Mouse (Mus musculus): ENCODE data around the gene Zfp746. TPM values are rescaled to one million over a fixed set of nuclear protein-coding genes. Genes with fewer than 3 reads are reported as not detected.
"Not testable (repeated sequence)": the region's sequence is repeated elsewhere in the genome, so short reads cannot be mapped to it uniquely, and the experiment has no call there.

Gene Zfp746
- polyA plus RNA-seq (2016; fragmentation: Nextera tagmentation; extraction: Ambion mirVana), result 33.6 and 33.9 TPM in 2 replicates

- peak within 1 kb of the TSS; percentile 98 for H3K9ac ChIP-seq
- ATAC-seq (ENCODE audit: insufficient number of reproducible peaks, insufficient read depth, low FRiP score, low TSS enrichment), result peak; percentile 94
- H3K4me2 ChIP-seq (replicated peaks), result peak within 1 kb of the TSS; percentile 58
- H3K4me3 ChIP-seq, result peak within 1 kb of the TSS; percentile 90
- H3K36me3 ChIP-seq, result peaks cover 23% of the 10 kb centered on the region
- peak within 1 kb of the TSS; percentile 93 for H3K27ac ChIP-seq
- under 1% methylated on average over 53 of the region's 53 CpGs for WGBS
- H3K9me3 ChIP-seq, result no peaks in the 10 kb centered on the region
- peaks cover 10% of the 10 kb centered on the region for H3K4me1 ChIP-seq
- no peaks in the 10 kb centered on the region for H3K27me3 ChIP-seq
Measured at GRCm38 (mm10) chr6:48086471-48086878, at the start of gene Zfp746. TSS of gene Zfp746 (minus strand) at chr6:48086593.

- not testable (repeated sequence) for H3K9me3 ChIP-seq; H3K36me3 ChIP-seq; H3K4me1 ChIP-seq; H3K27me3 ChIP-seq; H3K4me3 ChIP-seq; H3K4me2 ChIP-seq (replicated peaks); H3K27ac ChIP-seq; H3K9ac ChIP-seq; ATAC-seq (ENCODE audit: insufficient number of reproducible peaks, insufficient read depth, low FRiP score, low TSS enrichment)
- WGBS, result 77% methylated on average over 4 of the region's 4 CpGs
Measured at GRCm38 (mm10) chr6:48121092-48121491, 34.7 kb upstream of the Zfp746 start.

- Histone ChIP-seq H3K9ac (no peak overlapping the region), H3K4me3 (no peak overlapping the region), H3K4me2 (replicated peaks) (no peak overlapping the region), H3K36me3 (no peaks in the 10 kb centered on the region), H3K9me3 (no peaks in the 10 kb centered on the region), H3K27me3 (no peaks in the 10 kb centered on the region), H3K4me1 (no peaks in the 10 kb centered on the region), H3K27ac (no peak overlapping the region)
- 79% methylated on average over 3 of the region's 3 CpGs for WGBS
- ATAC-seq (ENCODE audit: insufficient number of reproducible peaks, insufficient read depth, low FRiP score, low TSS enrichment), result no peak
Measured at GRCm38 (mm10) chr6:48116036-48116435, 29.6 kb upstream of the Zfp746 start.

- ATAC-seq (ENCODE audit: insufficient number of reproducible peaks, insufficient read depth, low FRiP score, low TSS enrichment), result no peak
- H3K4me3 ChIP-seq, result peak overlapping the region; percentile 90
- peaks cover 10% of the 10 kb centered on the region for H3K4me1 ChIP-seq
- peak overlapping the region; percentile 58 for H3K4me2 ChIP-seq (replicated peaks)
- H3K27ac ChIP-seq, result no peak overlapping the region
- H3K27me3 ChIP-seq, result no peaks in the 10 kb centered on the region
- no peaks in the 10 kb centered on the region for H3K9me3 ChIP-seq
- 36% methylated on average over 14 of the region's 14 CpGs for WGBS
- H3K36me3 ChIP-seq, result peaks cover 16% of the 10 kb centered on the region
- H3K9ac ChIP-seq, result no peak overlapping the region
Measured at GRCm38 (mm10) chr6:48086957-48087715, 743 bp upstream of the Zfp746 start.

- H3K4me2 ChIP-seq (replicated peaks), result peak overlapping the region; percentile 58
- peaks cover 10% of the 10 kb centered on the region for H3K4me1 ChIP-seq
- H3K9me3 ChIP-seq, result no peaks in the 10 kb centered on the region
- H3K4me3 ChIP-seq, result peak overlapping the region; percentile 90
- H3K27me3 ChIP-seq, result no peaks in the 10 kb centered on the region
- 2% methylated on average over 72 of the region's 72 CpGs for WGBS
- peak overlapping the region; percentile 93 for H3K27ac ChIP-seq
- ATAC-seq (ENCODE audit: insufficient number of reproducible peaks, insufficient read depth, low FRiP score, low TSS enrichment), result peak; percentile 82
- peak overlapping the region; percentile 98 for H3K9ac ChIP-seq
- H3K36me3 ChIP-seq, result peaks cover 30% of the 10 kb centered on the region
Measured at GRCm38 (mm10) chr6:48085521-48086404, 630 bp downstream of the Zfp746 start.

GRCm38 (mm10) chr6:48083733-48084191, 2.6 kb downstream of the Zfp746 start:
- no peak overlapping the region for H3K4me2 ChIP-seq (replicated peaks)
- H3K27me3 ChIP-seq, result no peaks in the 10 kb centered on the region
- no peak for ATAC-seq (ENCODE audit: insufficient number of reproducible peaks, insufficient read depth, low FRiP score, low TSS enrichment)
- no peak overlapping the region for H3K27ac ChIP-seq
- H3K4me1 ChIP-seq, result peaks cover 10% of the 10 kb centered on the region
- H3K4me3 ChIP-seq, result no peak overlapping the region
- no peak overlapping the region for H3K9ac ChIP-seq
- no peaks in the 10 kb centered on the region for H3K9me3 ChIP-seq
- peaks cover 49% of the 10 kb centered on the region for H3K36me3 ChIP-seq
- 94% methylated on average over 6 of the region's 6 CpGs for WGBS

- Histone ChIP-seq H3K27ac (no peak overlapping the region), H3K4me1 (peaks cover 10% of the 10 kb centered on the region), H3K4me2 (replicated peaks) (no peak overlapping the region), H3K9me3 (no peaks in the 10 kb centered on the region), H3K4me3 (no peak overlapping the region), H3K36me3 (peaks cover 67% of the 10 kb centered on the region), H3K27me3 (no peaks in the 10 kb centered on the region), H3K9ac (no peak overlapping the region)
- 98% methylated on average over 3 of the region's 3 CpGs for WGBS
- ATAC-seq (ENCODE audit: insufficient number of reproducible peaks, insufficient read depth, low FRiP score, low TSS enrichment), result no peak
Measured at GRCm38 (mm10) chr6:48081952-48082351, 4.4 kb downstream of the Zfp746 start.

- peaks cover 73% of the 10 kb centered on the region for H3K36me3 ChIP-seq
- ATAC-seq (ENCODE audit: insufficient number of reproducible peaks, insufficient read depth, low FRiP score, low TSS enrichment), result no peak
- no peak overlapping the region for H3K27ac ChIP-seq
- no peaks in the 10 kb centered on the region for H3K9me3 ChIP-seq
- H3K27me3 ChIP-seq, result no peaks in the 10 kb centered on the region
- no peak overlapping the region for H3K4me2 ChIP-seq (replicated peaks)
- no peak overlapping the region for H3K4me3 ChIP-seq
- WGBS, result 93% methylated on average over 5 of the region's 5 CpGs
- H3K4me1 ChIP-seq, result peaks cover 10% of the 10 kb centered on the region
- no peak overlapping the region for H3K9ac ChIP-seq
Measured at GRCm38 (mm10) chr6:48081021-48081420, 5.4 kb downstream of the Zfp746 start.

GRCm38 (mm10) chr6:48073316-48073715, 13.1 kb downstream of the Zfp746 start:
- no peak overlapping the region for H3K4me2 ChIP-seq (replicated peaks)
- H3K9ac ChIP-seq, result no peak overlapping the region
- no peak overlapping the region for H3K4me3 ChIP-seq
- H3K27ac ChIP-seq, result peak overlapping the region; percentile 30; the same call in 1 of the 2 replicates
- no peak for ATAC-seq (ENCODE audit: insufficient number of reproducible peaks, insufficient read depth, low FRiP score, low TSS enrichment)
- no peaks in the 10 kb centered on the region for H3K9me3 ChIP-seq
- H3K4me1 ChIP-seq, result no peaks in the 10 kb centered on the region
- H3K27me3 ChIP-seq, result no peaks in the 10 kb centered on the region
- H3K36me3 ChIP-seq, result peaks cover 51% of the 10 kb centered on the region
- WGBS, result 61% methylated on average over 5 of the region's 5 CpGs

GRCm38 (mm10) chr6:48067492-48067891, 18.9 kb downstream of the Zfp746 start:
- WGBS, result 90% methylated on average over 3 of the region's 3 CpGs
- Histone ChIP-seq H3K9ac (no peak overlapping the region), H3K4me1 (no peaks in the 10 kb centered on the region), H3K4me3 (no peak overlapping the region), H3K27ac (no peak overlapping the region), H3K4me2 (replicated peaks) (no peak overlapping the region), H3K9me3 (no peaks in the 10 kb centered on the region), H3K36me3 (peaks cover 64% of the 10 kb centered on the region), H3K27me3 (no peaks in the 10 kb centered on the region)
- ATAC-seq (ENCODE audit: insufficient number of reproducible peaks, insufficient read depth, low FRiP score, low TSS enrichment), result no peak

GRCm38 (mm10) chr6:48065587-48066075, 20.8 kb downstream of the Zfp746 start:
- Histone ChIP-seq H3K36me3 (peaks cover 76% of the 10 kb centered on the region), H3K4me3 (no peak overlapping the region), H3K27me3 (no peaks in the 10 kb centered on the region), H3K4me2 (replicated peaks) (no peak overlapping the region), H3K9ac (no peak overlapping the region), H3K9me3 (no peaks in the 10 kb centered on the region), H3K27ac (no peak overlapping the region), H3K4me1 (no peaks in the 10 kb centered on the region)
- no peak for ATAC-seq (ENCODE audit: insufficient number of reproducible peaks, insufficient read depth, low FRiP score, low TSS enrichment)
- WGBS, result 92% methylated on average over 6 of the region's 6 CpGs
